Mouse (Mus musculus) kidney, embryonic 15.5 days (tissue): Measurements from ENCODE around the gene Coq10a. TPM values are rescaled to one million over a fixed set of nuclear protein-coding genes. Genes with fewer than 3 reads are reported as not detected.
"Not testable (repeated sequence)": the region's sequence is repeated elsewhere in the genome, so short reads cannot be mapped to it uniquely, and the experiment has no call there.

Experiments used
- ATAC-seq: fragments of 200-750 bp; cut with Nextera tagmentation; replicated peaks from 2 replicates; pipeline ENCODE4 v1.8.0; 2017; ENCODE audit warnings: moderate TSS enrichment; ENCODE audit not compliant: low FRiP score
- H3K27ac ChIP-seq: fragments of 300-500 bp; sonication (generic); 2 replicates; pipeline ENCODE4 v1.5.1; 2015; ENCODE audit warnings: mild to moderate bottlenecking, inconsistent platforms
- H3K27me3 ChIP-seq: fragments of 300-500 bp; sonication (generic); 2 replicates; pipeline ENCODE4 v1.6.1; 2015; ENCODE audit warnings: inconsistent platforms
- H3K36me3 ChIP-seq: fragments of 300-500 bp; sonication (generic); 2 replicates; pipeline ENCODE4 v1.6.1; 2015; ENCODE audit warnings: inconsistent platforms
- H3K4me1 ChIP-seq: fragments of 300-500 bp; sonication (generic); 2 replicates; pipeline ENCODE4 v1.6.1; 2015; ENCODE audit warnings: inconsistent platforms
- H3K4me2 ChIP-seq: fragments of 300-500 bp; sonication (generic); 2 replicates; pipeline ENCODE4 v1.6.1; 2015; ENCODE audit warnings: moderate library complexity, mild to moderate bottlenecking, inconsistent platforms
- H3K4me3 ChIP-seq: fragments of 300-500 bp; sonication (generic); replicated peaks from 2 replicates; pipeline ENCODE4 v1.5.1; 2015; ENCODE audit warnings: mild to moderate bottlenecking, inconsistent platforms
- H3K9ac ChIP-seq: fragments of 300-500 bp; sonication (generic); 2 replicates; pipeline ENCODE4 v1.6.1; 2015; ENCODE audit warnings: mild to moderate bottlenecking, inconsistent platforms
- H3K9me3 ChIP-seq: fragments of 300-500 bp; sonication (generic); replicated peaks from 2 replicates; pipeline ENCODE4 v1.6.1; 2016; ENCODE audit warnings: inconsistent platforms
- WGBS: fragments of 180-500 bp; shearing (Covaris S2); methylation state at CpG from one replicate; pipeline ENCODE4 v1.1.7; 2015; ENCODE audit warnings: mixed read lengths; 5-methylcytosine and 5-hydroxymethylcytosine counted together
- polyA plus RNA-seq: library from polyadenylated mRNA; unstranded; fragments of >200 nt; fragmentation: Nextera tagmentation; extraction: Ambion mirVana; gene quantifications from 2 replicates; pipeline ENCODE4 v1.2.1, GENCODE M21; 2015

Coq10a gene
- polyA plus RNA-seq, 1 experiment from 2014 or later, result 13.7 TPM

- H3K9ac ChIP-seq, result peak overlapping the region; percentile 66; the same call in 1 of the 2 replicates
- no peaks in the 10 kb centered on the region for H3K9me3 ChIP-seq
- no peak overlapping the region for H3K27ac ChIP-seq
- peak overlapping the region; percentile 77 for H3K4me2 ChIP-seq
- H3K36me3 ChIP-seq, result peaks cover 11% of the 10 kb centered on the region
- ATAC-seq, result no peak
- 60% methylated on average over 2 of the region's 2 CpGs for WGBS
- peaks cover 42% of the 10 kb centered on the region for H3K4me1 ChIP-seq
- no peaks in the 10 kb centered on the region for H3K27me3 ChIP-seq
- peak overlapping the region; percentile 72 for H3K4me3 ChIP-seq
These were observed 29.8 kb downstream of the Coq10a start for GRCm38 (mm10) chr10:128338948-128339347.

- Histone ChIP-seq H3K27ac (peak overlapping the region; percentile 96), H3K9me3 (no peaks in the 10 kb centered on the region), H3K4me1 (peaks cover 37% of the 10 kb centered on the region), H3K9ac (peak overlapping the region; percentile 66), H3K4me3 (peak overlapping the region; percentile 72), H3K27me3 (no peaks in the 10 kb centered on the region), H3K36me3 (peaks cover 11% of the 10 kb centered on the region), H3K4me2 (peak overlapping the region; percentile 77)
- WGBS, result 15% methylated on average over 5 of the region's 5 CpGs
- ATAC-seq, result no peak
These were observed 30.4 kb downstream of the Coq10a start for GRCm38 (mm10) chr10:128338415-128338814.

GRCm38 (mm10) chr10:128337306-128338181, 31.3 kb downstream of the Coq10a start, which contains the start of gene Cs:
Gene Cs, plus strand, starts transcription at chr10:128337734.
- ATAC-seq, result peak; percentile 98
- Histone ChIP-seq H3K27ac (peak within 1 kb of the TSS; percentile 96), H3K4me3 (peak within 1 kb of the TSS; percentile 72), H3K27me3 (no peaks in the 10 kb centered on the region), H3K4me1 (peaks cover 35% of the 10 kb centered on the region), H3K9me3 (no peaks in the 10 kb centered on the region), H3K4me2 (peak within 1 kb of the TSS; percentile 77), H3K9ac (peak within 1 kb of the TSS; percentile 66), H3K36me3 (peaks cover 11% of the 10 kb centered on the region)
- WGBS, result under 1% methylated on average over 61 of the region's 61 CpGs

- Histone ChIP-seq H3K27ac (peak overlapping the region; percentile 96), H3K4me2 (peak overlapping the region; percentile 65), H3K4me1 (peaks cover 35% of the 10 kb centered on the region), H3K36me3 (peaks cover 11% of the 10 kb centered on the region), H3K27me3 (no peaks in the 10 kb centered on the region), H3K9me3 (no peaks in the 10 kb centered on the region), H3K9ac (no peak overlapping the region), H3K4me3 (peak overlapping the region; percentile 72)
- 82% methylated on average over 3 of the region's 3 CpGs for WGBS
- no peak for ATAC-seq
These were observed 32.2 kb downstream of the Coq10a start for GRCm38 (mm10) chr10:128336597-128336996.

- 79% methylated on average over 3 of the region's 3 CpGs for WGBS
- no peak for ATAC-seq
- Histone ChIP-seq H3K4me2 (no peak overlapping the region), H3K4me1 (peaks cover 35% of the 10 kb centered on the region), H3K27me3 (no peaks in the 10 kb centered on the region), H3K27ac (no peak overlapping the region), H3K4me3 (0 out of 2 replicates have a peak overlapping the region, but pooled peaks have one; percentile 72), H3K9me3 (no peaks in the 10 kb centered on the region), H3K36me3 (peaks cover 11% of the 10 kb centered on the region), H3K9ac (no peak overlapping the region)
These were observed 32.6 kb downstream of the Coq10a start for GRCm38 (mm10) chr10:128336195-128336594.

- H3K9ac ChIP-seq, result no peak overlapping the region
- ATAC-seq, result no peak
- WGBS, result 1% methylated on average over 4 of the region's 4 CpGs
- H3K4me1 ChIP-seq, result peaks cover 35% of the 10 kb centered on the region
- peaks cover 11% of the 10 kb centered on the region for H3K36me3 ChIP-seq
- H3K9me3 ChIP-seq, result no peaks in the 10 kb centered on the region
- H3K27me3 ChIP-seq, result no peaks in the 10 kb centered on the region
- H3K4me2 ChIP-seq, result no peak overlapping the region
- no peak overlapping the region for H3K27ac ChIP-seq
- no peak overlapping the region for H3K4me3 ChIP-seq
These were observed 33.2 kb downstream of the Coq10a start for GRCm38 (mm10) chr10:128335582-128335981.

GRCm38 (mm10) chr10:128332358-128333249, 36.2 kb downstream of the Coq10a start:
- not testable (repeated sequence) for H3K27ac ChIP-seq, H3K4me2 ChIP-seq, H3K4me3 ChIP-seq, H3K27me3 ChIP-seq, H3K9me3 ChIP-seq, H3K9ac ChIP-seq, ATAC-seq
- 76% methylated on average over 6 of the region's 6 CpGs for WGBS
- H3K36me3 ChIP-seq, result peaks cover 19% of the 10 kb centered on the region
- peaks cover 14% of the 10 kb centered on the region for H3K4me1 ChIP-seq

- WGBS, result 90% methylated on average over 10 of the region's 10 CpGs
These were observed 41.2 kb downstream of the Coq10a start for GRCm38 (mm10) chr10:128327610-128328009.

GRCm38 (mm10) chr10:128326825-128327224, 42.0 kb downstream of the Coq10a start:
- peaks cover 13% of the 10 kb centered on the region for H3K4me1 ChIP-seq
- no peak overlapping the region for H3K9ac ChIP-seq
- H3K4me3 ChIP-seq, result no peak overlapping the region
- peaks cover 52% of the 10 kb centered on the region for H3K36me3 ChIP-seq
- no peak for ATAC-seq
- H3K4me2 ChIP-seq, result no peak overlapping the region
- 94% methylated on average over 8 of the region's 8 CpGs for WGBS
- H3K27me3 ChIP-seq, result no peaks in the 10 kb centered on the region
- H3K27ac ChIP-seq, result no peak overlapping the region
- no peaks in the 10 kb centered on the region for H3K9me3 ChIP-seq

More at GRCm38 (mm10) chr10:128327610-128328009, 41.2 kb downstream of the Coq10a start:
- H3K9me3 ChIP-seq, result no peaks in the 10 kb centered on the region
- no peak overlapping the region for H3K4me3 ChIP-seq
- peaks cover 52% of the 10 kb centered on the region for H3K36me3 ChIP-seq
- peaks cover 13% of the 10 kb centered on the region for H3K4me1 ChIP-seq
- no peak overlapping the region for H3K27ac ChIP-seq
- H3K27me3 ChIP-seq, result no peaks in the 10 kb centered on the region
- H3K4me2 ChIP-seq, result no peak overlapping the region
- ATAC-seq, result no peak
- no peak overlapping the region for H3K9ac ChIP-seq

- Histone ChIP-seq H3K9me3 (no peaks in the 10 kb centered on the region), H3K9ac (peak overlapping the region; percentile 89), H3K27me3 (no peaks in the 10 kb centered on the region), H3K4me2 (peak overlapping the region; percentile 84), H3K36me3 (peaks cover 68% of the 10 kb centered on the region), H3K4me1 (peaks cover 18% of the 10 kb centered on the region), H3K4me3 (peak overlapping the region; percentile 67), H3K27ac (peak overlapping the region; percentile 96)
- WGBS, result 52% methylated on average over 8 of the region's 8 CpGs
- no peak for ATAC-seq
These were observed 45.3 kb downstream of the Coq10a start for GRCm38 (mm10) chr10:128323516-128323915.

- WGBS, result under 1% methylated on average over 40 of the region's 40 CpGs
- peaks cover 68% of the 10 kb centered on the region for H3K36me3 ChIP-seq
These were observed 46.4 kb downstream of the Coq10a start, which contains the start of gene Cnpy2 for GRCm38 (mm10) chr10:128322141-128323108. Gene Cnpy2, plus strand, starts transcription at chr10:128322459.

More at GRCm38 (mm10) chr10:128322141-128323108, 46.4 kb downstream of the Coq10a start, which contains the start of gene Cnpy2:
- Histone ChIP-seq H3K27ac (peak within 1 kb of the TSS; percentile 96), H3K4me3 (peak within 1 kb of the TSS; percentile 67), H3K4me2 (peak within 1 kb of the TSS; percentile 84), H3K4me1 (peaks cover 18% of the 10 kb centered on the region), H3K9ac (peak within 1 kb of the TSS; percentile 89), H3K9me3 (no peaks in the 10 kb centered on the region), H3K27me3 (no peaks in the 10 kb centered on the region)
- ATAC-seq, result peak; percentile 93
